Mouse (Mus musculus): Measurements from ENCODE around the gene Slc6a18. TPM values are rescaled to one million over a fixed set of nuclear protein-coding genes. Genes with fewer than 3 reads are reported as not detected.
"Not testable (repeated sequence)": the region's sequence is repeated elsewhere in the genome, so short reads cannot be mapped to it uniquely, and the experiment has no call there.

Slc6a18 gene
- total RNA-seq (2017), result not detected in 2 replicates

- ATAC-seq (replicated peaks; ENCODE audit: low read depth, poor library complexity, severe bottlenecking), result no peak
These were observed at the start of gene Slc6a18 for GRCm38 (mm10) chr13:73677853-73678252. Slc6a18 (minus strand) TSS chr13:73678023.

- peak; percentile 94 for ATAC-seq (replicated peaks; ENCODE audit: low read depth, poor library complexity, severe bottlenecking)
These were observed 47.5 kb upstream of the Slc6a18 start for GRCm38 (mm10) chr13:73725315-73725714.

GRCm38 (mm10) chr13:73723081-73723668 lies 45.4 kb upstream of the Slc6a18 start:
- peak; percentile 51; the same call in 1 of the 2 replicates for ATAC-seq (replicated peaks; ENCODE audit: low read depth, poor library complexity, severe bottlenecking)

GRCm38 (mm10) chr13:73720241-73720640 lies 42.4 kb upstream of the Slc6a18 start:
- ATAC-seq (replicated peaks; ENCODE audit: low read depth, poor library complexity, severe bottlenecking), result no peak

GRCm38 (mm10) chr13:73718225-73718624 lies 40.4 kb upstream of the Slc6a18 start:
- peak; percentile 92 for ATAC-seq (replicated peaks; ENCODE audit: low read depth, poor library complexity, severe bottlenecking)

GRCm38 (mm10) chr13:73714020-73714419 lies 36.2 kb upstream of the Slc6a18 start:
- ATAC-seq (replicated peaks; ENCODE audit: low read depth, poor library complexity, severe bottlenecking), result peak; percentile 84

GRCm38 (mm10) chr13:73713204-73713603 lies 35.4 kb upstream of the Slc6a18 start:
- ATAC-seq (replicated peaks; ENCODE audit: low read depth, poor library complexity, severe bottlenecking), result no peak

GRCm38 (mm10) chr13:73712228-73712627 lies 34.4 kb upstream of the Slc6a18 start:
- ATAC-seq (replicated peaks; ENCODE audit: low read depth, poor library complexity, severe bottlenecking), result no peak

- no peak for ATAC-seq (replicated peaks; ENCODE audit: low read depth, poor library complexity, severe bottlenecking)
These were observed 34.0 kb upstream of the Slc6a18 start for GRCm38 (mm10) chr13:73711803-73712202.

GRCm38 (mm10) chr13:73711221-73711620 lies 33.4 kb upstream of the Slc6a18 start:
- ATAC-seq (replicated peaks; ENCODE audit: low read depth, poor library complexity, severe bottlenecking), result no peak

- no peak for ATAC-seq (replicated peaks; ENCODE audit: low read depth, poor library complexity, severe bottlenecking)
These were observed 31.7 kb upstream of the Slc6a18 start for GRCm38 (mm10) chr13:73709491-73709890.

- no peak for ATAC-seq (replicated peaks; ENCODE audit: low read depth, poor library complexity, severe bottlenecking)
These were observed 27.0 kb upstream of the Slc6a18 start, which contains the start of gene Slc6a19 for GRCm38 (mm10) chr13:73704694-73705325. Slc6a19 (minus strand) TSS chr13:73704865.

- not testable (repeated sequence) for ATAC-seq (replicated peaks; ENCODE audit: low read depth, poor library complexity, severe bottlenecking)
These were observed 25.7 kb upstream of the Slc6a18 start for GRCm38 (mm10) chr13:73703486-73703885.

- peak; percentile 58 for ATAC-seq (replicated peaks; ENCODE audit: low read depth, poor library complexity, severe bottlenecking)
These were observed 25.0 kb upstream of the Slc6a18 start for GRCm38 (mm10) chr13:73702776-73703175.

- no peak for ATAC-seq (replicated peaks; ENCODE audit: low read depth, poor library complexity, severe bottlenecking)
These were observed 23.5 kb upstream of the Slc6a18 start for GRCm38 (mm10) chr13:73701161-73701883.

GRCm38 (mm10) chr13:73700554-73700953 lies 22.7 kb upstream of the Slc6a18 start:
- ATAC-seq (replicated peaks; ENCODE audit: low read depth, poor library complexity, severe bottlenecking), result no peak

GRCm38 (mm10) chr13:73699714-73700113 lies 21.9 kb upstream of the Slc6a18 start:
- no peak for ATAC-seq (replicated peaks; ENCODE audit: low read depth, poor library complexity, severe bottlenecking)

- no peak for ATAC-seq (replicated peaks; ENCODE audit: low read depth, poor library complexity, severe bottlenecking)
These were observed 18.7 kb upstream of the Slc6a18 start for GRCm38 (mm10) chr13:73696529-73696928.

GRCm38 (mm10) chr13:73694972-73695371 lies 17.1 kb upstream of the Slc6a18 start:
- ATAC-seq (replicated peaks; ENCODE audit: low read depth, poor library complexity, severe bottlenecking), result no peak; the same call in 1 of the 2 replicates

- ATAC-seq (replicated peaks; ENCODE audit: low read depth, poor library complexity, severe bottlenecking), result no peak
These were observed 15.5 kb upstream of the Slc6a18 start for GRCm38 (mm10) chr13:73693333-73693732.

- ATAC-seq (replicated peaks; ENCODE audit: low read depth, poor library complexity, severe bottlenecking), result peak; percentile 97
These were observed 14.5 kb upstream of the Slc6a18 start for GRCm38 (mm10) chr13:73692249-73692868.

All from common myeloid progenitor, adult 5-6 weeks (primary cell).